Mouse (Mus musculus): ENCODE data around the gene Phf14.

GRCm38 (mm10) chr6:12034561-12034960, 127.0 kb downstream of the Phf14 start:
- TF ChIP-seq CTCF (IDR thresholded peaks at IDR 0.05; ENCODE audit: borderline replicate concordance, insufficient read depth, low read length) (no peak), POLR2A (IDR thresholded peaks at IDR 0.05; ENCODE audit: low read depth, low read length) (no peak)

Data from embryonic fibroblast, embryonic 13.5 days (primary cell).